Mouse (Mus musculus): Measurements from ENCODE around the gene Kdelr3.

Kdelr3 gene

DNA sequence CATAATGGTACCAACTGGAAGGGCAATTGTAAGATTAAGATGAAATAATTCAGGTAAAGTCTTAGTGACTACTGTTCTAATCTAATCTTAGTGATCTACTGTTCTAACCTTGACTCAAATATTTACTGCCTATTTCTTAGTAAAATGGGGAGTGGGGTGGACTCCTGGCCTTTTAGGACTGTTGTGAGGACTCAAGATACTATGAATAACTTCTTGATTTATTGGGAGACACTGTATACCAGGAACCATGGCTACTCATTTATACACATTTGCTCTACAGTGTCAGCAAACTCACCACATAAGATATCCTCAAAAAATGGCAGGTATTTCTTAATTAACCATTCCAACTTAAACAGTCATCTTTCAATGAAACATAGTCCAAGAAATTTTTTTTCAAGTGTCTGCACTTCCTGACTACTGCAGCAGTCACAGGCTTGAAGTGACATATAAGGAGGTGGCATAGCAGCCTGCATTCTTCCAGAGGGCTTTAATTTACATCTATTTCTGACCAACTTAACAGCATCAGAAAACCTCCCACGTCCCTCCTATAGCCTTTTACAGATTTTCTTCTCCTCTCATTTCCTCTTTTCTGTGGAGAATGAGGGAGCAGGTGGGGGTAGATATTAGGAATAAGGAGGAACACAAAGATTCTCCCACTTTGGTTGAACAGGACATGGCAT is 59.5 kb downstream of the Kdelr3 start:
- in situ Hi-C loops (cut with MboI) = no loop called here

DNA sequence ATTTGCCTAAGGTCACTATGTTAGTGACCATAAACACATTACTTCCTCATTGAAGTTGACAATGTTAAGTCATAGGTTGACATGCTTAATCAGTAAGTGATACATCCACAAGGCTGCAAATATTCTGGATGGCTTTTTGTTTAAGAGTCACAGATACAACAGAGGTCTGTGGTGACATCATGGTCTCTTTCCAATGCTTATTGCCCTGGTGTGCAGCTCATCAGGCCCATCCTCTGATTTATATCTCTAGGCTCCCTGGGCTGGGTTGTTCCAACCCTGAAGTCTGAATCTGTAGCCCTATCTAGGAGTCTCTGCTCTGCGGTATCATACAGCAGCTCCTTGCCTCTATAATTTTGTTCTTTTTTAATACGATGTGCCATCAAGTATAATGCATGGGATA is 60.7 kb downstream of the Kdelr3 start:
- in situ Hi-C loops (cut with MboI) = no loop called here

All from mature B cell (primary cell).